Mouse (Mus musculus): ENCODE measurements around the gene Yrdc. TPM values are rescaled to one million over a fixed set of nuclear protein-coding genes. Genes with fewer than 3 reads are reported as not detected.
A peak's percentile ranks its signal among the peaks of the same experiment; 100 is the strongest.

Yrdc gene
- polyA plus RNA-seq, 1 experiment from 2014 or later, result 49.2 TPM

DNA sequence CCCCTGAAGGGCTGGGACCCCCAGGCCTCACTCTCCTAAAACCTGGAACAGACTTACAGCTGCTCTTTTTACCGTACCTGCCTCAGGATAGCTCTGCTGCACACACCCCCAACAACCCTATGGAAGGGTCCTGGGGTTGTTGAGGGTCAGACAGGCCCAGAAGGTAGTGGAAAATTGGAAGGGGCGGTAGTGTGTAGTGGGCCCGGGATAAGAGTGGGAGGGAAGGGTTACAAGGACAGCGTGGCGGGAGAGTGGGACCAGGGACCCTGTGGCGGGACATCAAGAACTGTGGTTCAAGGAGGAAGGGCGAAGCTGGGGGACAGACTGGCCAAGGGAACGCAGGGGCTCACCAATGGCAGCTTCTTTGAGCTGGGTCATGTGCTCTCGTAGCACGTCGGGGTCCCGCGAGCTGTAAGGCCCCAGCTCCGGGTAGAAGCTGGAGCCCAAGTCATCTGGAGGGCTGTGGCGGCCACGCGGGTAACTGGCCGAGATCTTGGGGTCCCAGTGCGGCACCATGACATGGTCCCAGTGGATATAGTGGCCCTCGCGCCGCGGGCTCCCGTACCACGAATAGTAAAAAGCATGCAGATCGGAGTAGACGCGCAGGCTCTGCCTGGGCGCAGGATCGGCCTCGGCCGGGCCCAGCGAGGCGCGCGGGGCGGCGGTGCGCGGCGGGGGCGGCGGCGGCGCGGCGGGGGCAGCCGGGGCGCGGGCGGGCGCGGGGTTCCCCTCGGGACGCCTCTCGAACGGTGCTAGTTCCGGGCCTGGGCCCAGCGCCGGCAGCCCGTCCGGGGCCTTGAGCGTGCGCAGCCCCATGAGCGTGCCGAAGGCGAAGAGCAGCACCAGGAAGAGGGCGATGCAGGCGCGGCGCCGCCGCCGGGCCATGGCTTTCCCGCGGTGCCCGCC lies 11.1 kb downstream of the Yrdc start, which contains the start of gene Maneal:
Gene Maneal (minus strand): TSS at position 889 of the 906 bp plus-strand sequence.
- no peak for ATAC-seq (replicated peaks; ENCODE audit: low FRiP score)
- no peak within 1 kb of the TSS for H3K9ac ChIP-seq (ENCODE audit: low read depth, low read length)
- H3K27ac ChIP-seq (ENCODE audit: low read depth, low read length), result no peak within 1 kb of the TSS
- peaks cover 2% of the 10 kb centered on the region; the same call in 1 of the 2 replicates for H3K4me1 ChIP-seq (replicated peaks; ENCODE audit: control insufficient read depth, insufficient read depth, low read length)
- no peak for DNase-seq (ENCODE audit: low spot score)
- H3K27me3 ChIP-seq (replicated peaks; ENCODE audit: control insufficient read depth, insufficient read depth, low read length), result peaks cover 39% of the 10 kb centered on the region
- H3K4me2 ChIP-seq, result peak within 1 kb of the TSS; percentile 62
- 5% methylated on average over 58 of the region's 77 CpGs for WGBS
- peak within 1 kb of the TSS; percentile 46 for H3K4me3 ChIP-seq (ENCODE audit: low read depth, low read length)
- H3K9me3 ChIP-seq (ENCODE audit: control insufficient read depth, low read length), result no peaks in the 10 kb centered on the region
- no peaks in the 10 kb centered on the region for H3K36me3 ChIP-seq (ENCODE audit: control insufficient read depth, insufficient read depth, low read length)

DNA sequence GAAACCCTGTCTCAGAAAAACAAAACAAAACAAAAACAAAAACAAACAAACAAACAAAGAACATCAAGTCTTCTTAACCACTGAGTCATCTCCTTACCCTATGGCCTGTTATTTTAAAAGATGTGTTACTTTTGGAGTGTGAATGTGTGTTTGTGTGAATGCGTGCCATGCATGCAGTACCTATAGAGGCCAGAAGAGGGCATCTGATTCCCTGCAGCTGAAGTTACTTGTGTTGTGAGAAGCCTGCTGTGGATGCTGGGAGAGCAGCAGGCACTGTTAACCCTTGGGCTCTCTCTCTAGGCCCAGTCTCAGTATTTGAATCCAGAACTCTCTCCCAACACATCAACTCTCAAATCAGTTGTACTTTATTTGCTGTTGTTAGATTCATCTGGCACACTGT lies 22.2 kb downstream of the Yrdc start:
- Histone ChIP-seq H3K36me3 (ENCODE audit: control insufficient read depth, insufficient read depth, low read length) (no peaks in the 10 kb centered on the region), H3K9ac (ENCODE audit: low read depth, low read length) (no peak overlapping the region), H3K4me1 (replicated peaks; ENCODE audit: control insufficient read depth, insufficient read depth, low read length) (no peaks in the 10 kb centered on the region), H3K4me2 (no peak overlapping the region), H3K9me3 (ENCODE audit: control insufficient read depth, low read length) (0 out of 2 replicates have a peak, but pooled peaks cover 3% of the 10 kb centered on the region), H3K4me3 (ENCODE audit: low read depth, low read length) (no peak overlapping the region), H3K27ac (ENCODE audit: low read depth, low read length) (no peak overlapping the region), H3K27me3 (replicated peaks; ENCODE audit: control insufficient read depth, insufficient read depth, low read length) (no peaks in the 10 kb centered on the region)
- ATAC-seq (replicated peaks; ENCODE audit: low FRiP score), result no peak
- DNase-seq (ENCODE audit: low spot score), result no peak
- WGBS, result 83% methylated on average over 1 of the region's 1 CpGs

DNA sequence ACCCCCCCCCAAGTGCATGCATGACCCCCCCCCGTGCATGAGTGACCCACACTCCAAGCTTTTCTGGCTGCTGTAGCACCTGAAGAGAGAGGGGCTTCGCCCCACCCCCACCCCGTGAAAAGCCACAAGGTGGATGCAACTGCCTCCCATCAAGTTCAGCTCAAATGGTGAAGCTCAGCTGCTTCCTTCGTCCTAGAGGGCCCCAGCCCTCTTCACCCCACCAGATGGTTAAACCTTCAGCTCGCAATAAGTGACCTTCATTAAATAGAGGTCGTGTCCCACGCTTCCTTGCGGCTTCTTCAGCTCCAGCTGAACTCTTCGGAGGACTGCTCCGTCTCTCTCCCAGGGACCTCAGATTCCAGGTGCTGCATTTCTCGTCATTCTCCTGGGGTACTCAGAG lies 30.1 kb downstream of the Yrdc start, which contains the start of gene Epha10:
Gene Epha10 (plus strand): TSS at position 301 of the 400 bp plus-strand sequence.
- H3K27ac ChIP-seq (ENCODE audit: low read depth, low read length), result no peak within 1 kb of the TSS
- WGBS, result 6% methylated on average over 11 of the region's 11 CpGs
- ATAC-seq (replicated peaks; ENCODE audit: low FRiP score) (no peak), DNase-seq (ENCODE audit: low spot score) (no peak)
- H3K4me1 ChIP-seq (replicated peaks; ENCODE audit: control insufficient read depth, insufficient read depth, low read length), result no peaks in the 10 kb centered on the region
- H3K4me3 ChIP-seq (ENCODE audit: low read depth, low read length), result peak within 1 kb of the TSS; percentile 39
- no peak within 1 kb of the TSS for H3K9ac ChIP-seq (ENCODE audit: low read depth, low read length)
- H3K9me3 ChIP-seq (ENCODE audit: control insufficient read depth, low read length), result 0 out of 2 replicates have a peak, but pooled peaks cover 4% of the 10 kb centered on the region
- H3K36me3 ChIP-seq (ENCODE audit: control insufficient read depth, insufficient read depth, low read length), result no peaks in the 10 kb centered on the region
- H3K4me2 ChIP-seq, result peak within 1 kb of the TSS; percentile 58
- peaks cover 62% of the 10 kb centered on the region for H3K27me3 ChIP-seq (replicated peaks; ENCODE audit: control insufficient read depth, insufficient read depth, low read length)

DNA sequence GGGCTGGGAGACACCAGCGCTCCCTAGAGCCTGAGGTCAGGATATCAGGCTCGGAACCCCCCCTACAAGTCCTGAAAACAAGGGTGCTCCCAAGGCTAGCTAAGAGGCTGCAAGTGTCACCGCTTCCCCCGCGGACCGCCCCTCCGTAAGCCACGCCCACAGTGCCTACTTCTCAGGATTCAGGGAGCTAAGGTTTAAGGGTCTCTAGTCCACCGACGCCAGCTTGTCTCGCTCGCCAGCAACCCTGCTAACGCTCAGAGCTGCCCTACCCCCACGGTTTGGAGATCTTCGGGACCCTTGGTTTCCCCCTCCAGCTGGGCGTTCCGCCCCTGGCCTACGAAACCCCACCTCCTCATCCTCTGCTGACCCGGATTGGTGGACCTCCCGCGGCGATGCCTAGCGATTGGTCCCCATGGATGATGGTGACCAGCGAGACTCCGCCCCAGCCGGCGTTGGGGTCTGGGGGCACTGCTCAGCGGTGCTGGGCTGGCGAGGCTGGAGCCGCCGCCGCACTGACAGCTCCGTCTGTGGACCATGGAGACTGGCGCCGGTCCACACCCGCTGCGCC lies 30.9 kb downstream of the Yrdc start:
- Histone ChIP-seq H3K4me3 (ENCODE audit: low read depth, low read length) (peak overlapping the region; percentile 39), H3K4me1 (replicated peaks; ENCODE audit: control insufficient read depth, insufficient read depth, low read length) (no peaks in the 10 kb centered on the region), H3K27ac (ENCODE audit: low read depth, low read length) (no peak overlapping the region), H3K9ac (ENCODE audit: low read depth, low read length) (no peak overlapping the region), H3K36me3 (ENCODE audit: control insufficient read depth, insufficient read depth, low read length) (no peaks in the 10 kb centered on the region), H3K4me2 (peak overlapping the region; percentile 58), H3K27me3 (replicated peaks; ENCODE audit: control insufficient read depth, insufficient read depth, low read length) (peaks cover 70% of the 10 kb centered on the region), H3K9me3 (ENCODE audit: control insufficient read depth, low read length) (0 out of 2 replicates have a peak, but pooled peaks cover 4% of the 10 kb centered on the region)
- under 1% methylated on average over 37 of the region's 37 CpGs for WGBS
- ATAC-seq (replicated peaks; ENCODE audit: low FRiP score), result peak; percentile 26; the same call in 1 of the 2 replicates
- DNase-seq (ENCODE audit: low spot score), result no peak

DNA sequence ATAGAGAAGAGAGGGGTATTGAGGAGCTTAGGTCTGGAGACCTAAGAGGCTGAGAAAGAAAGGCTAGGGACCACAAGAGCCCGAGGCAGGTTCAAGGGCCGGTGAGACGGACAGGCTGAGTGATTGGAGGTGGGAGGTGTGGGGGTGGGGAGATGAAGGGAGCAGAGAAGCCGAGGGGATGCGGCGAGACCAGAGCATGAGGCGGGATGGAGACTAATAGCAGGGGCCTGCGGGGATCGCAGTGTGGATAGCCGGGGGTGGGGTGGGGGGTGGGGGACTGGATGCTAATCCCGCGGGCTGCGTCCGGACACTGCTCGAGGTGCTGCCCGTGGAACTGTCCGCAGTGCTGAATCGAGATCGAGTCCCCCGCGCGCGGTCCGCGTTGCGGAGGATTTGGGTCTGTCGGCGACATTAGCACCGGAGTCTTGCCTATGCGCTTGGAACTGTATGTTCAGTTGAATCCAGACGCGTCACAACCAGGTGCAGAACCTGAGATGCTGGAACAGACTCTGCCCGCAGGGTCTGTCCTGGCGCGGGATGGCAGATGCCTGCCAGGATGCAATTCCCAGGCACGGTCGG lies 31.8 kb downstream of the Yrdc start:
- no peak for ATAC-seq (replicated peaks; ENCODE audit: low FRiP score)
- H3K9me3 ChIP-seq (ENCODE audit: control insufficient read depth, low read length), result 0 out of 2 replicates have a peak, but pooled peaks cover 4% of the 10 kb centered on the region
- DNase-seq (ENCODE audit: low spot score), result no peak
- 2% methylated on average over 37 of the region's 37 CpGs for WGBS
- no peak overlapping the region for H3K9ac ChIP-seq (ENCODE audit: low read depth, low read length)
- no peaks in the 10 kb centered on the region for H3K4me1 ChIP-seq (replicated peaks; ENCODE audit: control insufficient read depth, insufficient read depth, low read length)
- H3K27me3 ChIP-seq (replicated peaks; ENCODE audit: control insufficient read depth, insufficient read depth, low read length), result peaks cover 72% of the 10 kb centered on the region
- peak overlapping the region; percentile 58 for H3K4me2 ChIP-seq
- H3K36me3 ChIP-seq (ENCODE audit: control insufficient read depth, insufficient read depth, low read length), result no peaks in the 10 kb centered on the region
- H3K27ac ChIP-seq (ENCODE audit: low read depth, low read length), result no peak overlapping the region
- H3K4me3 ChIP-seq (ENCODE audit: low read depth, low read length), result peak overlapping the region; percentile 39; the same call in 1 of the 2 replicates

DNA sequence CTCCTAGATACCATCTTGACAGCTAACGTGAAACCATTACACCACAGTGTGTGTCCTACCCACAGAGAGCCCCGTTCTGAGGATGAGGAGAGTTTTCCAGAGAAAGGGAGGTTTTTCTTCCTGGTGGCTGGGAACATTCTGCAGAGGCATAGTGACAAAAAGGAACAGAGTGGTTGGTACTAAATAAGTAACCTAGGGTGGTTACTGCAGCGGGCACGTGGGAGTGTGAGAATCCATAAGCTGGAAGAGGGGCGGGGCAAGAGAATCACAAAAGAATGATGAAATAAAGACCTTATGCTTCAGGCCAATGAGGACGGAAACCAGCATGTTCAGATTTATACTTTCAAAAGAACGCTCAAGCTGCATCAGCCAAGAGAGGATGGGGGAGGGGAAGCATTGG lies 38.2 kb downstream of the Yrdc start:
- H3K9me3 ChIP-seq (ENCODE audit: control insufficient read depth, low read length), result no peaks in the 10 kb centered on the region
- ATAC-seq (replicated peaks; ENCODE audit: low FRiP score), result no peak
- no peak overlapping the region for H3K9ac ChIP-seq (ENCODE audit: low read depth, low read length)
- H3K27ac ChIP-seq (ENCODE audit: low read depth, low read length), result no peak overlapping the region
- H3K36me3 ChIP-seq (ENCODE audit: control insufficient read depth, insufficient read depth, low read length), result no peaks in the 10 kb centered on the region
- peaks cover 68% of the 10 kb centered on the region for H3K27me3 ChIP-seq (replicated peaks; ENCODE audit: control insufficient read depth, insufficient read depth, low read length)
- H3K4me1 ChIP-seq (replicated peaks; ENCODE audit: control insufficient read depth, insufficient read depth, low read length), result no peaks in the 10 kb centered on the region
- no peak overlapping the region for H3K4me2 ChIP-seq
- no peak for DNase-seq (ENCODE audit: low spot score)
- WGBS, result 65% methylated on average over 7 of the region's 7 CpGs
- H3K4me3 ChIP-seq (ENCODE audit: low read depth, low read length), result no peak overlapping the region

DNA sequence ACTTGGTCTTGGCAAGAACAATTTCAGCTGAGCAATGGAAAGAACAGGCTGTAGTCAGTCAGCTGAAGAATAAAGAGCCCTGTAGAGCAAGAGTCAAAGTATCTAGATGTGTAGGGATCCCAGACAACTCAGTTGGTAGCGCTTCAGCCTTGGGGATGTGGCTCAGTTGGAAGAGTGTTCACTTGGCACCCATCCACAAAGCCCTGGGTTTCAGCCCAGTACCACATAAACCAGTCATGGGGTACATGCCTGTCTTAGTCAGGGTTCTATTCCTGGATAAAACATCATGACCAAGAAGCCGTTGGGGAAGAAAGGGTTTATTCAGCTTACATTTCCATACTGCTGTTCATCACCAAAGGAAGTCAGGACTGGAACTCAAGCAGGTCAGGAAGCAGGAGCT lies 39.5 kb downstream of the Yrdc start:
- Histone ChIP-seq H3K9me3 (ENCODE audit: control insufficient read depth, low read length) (no peaks in the 10 kb centered on the region), H3K27me3 (replicated peaks; ENCODE audit: control insufficient read depth, insufficient read depth, low read length) (peaks cover 69% of the 10 kb centered on the region)
- 82% methylated on average over 2 of the region's 2 CpGs for WGBS

DNA sequence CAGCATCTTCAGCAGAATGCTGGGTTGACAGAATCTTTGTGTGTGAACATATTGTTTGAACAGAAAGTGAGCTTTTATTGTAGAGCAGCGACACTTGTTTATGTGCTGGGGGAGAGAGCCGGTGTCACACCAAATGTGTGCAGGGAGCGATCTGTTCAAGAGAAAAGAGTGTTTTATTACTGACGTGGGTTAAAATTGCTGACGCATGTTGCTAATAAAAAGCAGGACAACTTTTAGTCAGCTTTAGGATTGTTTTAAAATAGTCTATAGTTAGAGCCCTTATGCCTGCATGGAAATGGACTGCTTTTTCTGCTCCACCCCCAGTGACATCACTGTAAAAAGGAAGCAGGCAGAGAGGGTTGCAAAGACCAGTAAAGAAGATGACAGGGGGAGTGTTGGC lies 40.4 kb downstream of the Yrdc start:
- H3K36me3 ChIP-seq (ENCODE audit: control insufficient read depth, insufficient read depth, low read length), result no peaks in the 10 kb centered on the region
- DNase-seq (ENCODE audit: low spot score) (no peak), ATAC-seq (replicated peaks; ENCODE audit: low FRiP score) (no peak)
- no peak overlapping the region for H3K4me2 ChIP-seq
- no peak overlapping the region for H3K27ac ChIP-seq (ENCODE audit: low read depth, low read length)
- H3K4me3 ChIP-seq (ENCODE audit: low read depth, low read length), result no peak overlapping the region
- no peak overlapping the region for H3K9ac ChIP-seq (ENCODE audit: low read depth, low read length)
- WGBS, result 75% methylated on average over 5 of the region's 5 CpGs
- no peaks in the 10 kb centered on the region for H3K9me3 ChIP-seq (ENCODE audit: control insufficient read depth, low read length)
- peaks cover 4% of the 10 kb centered on the region for H3K4me1 ChIP-seq (replicated peaks; ENCODE audit: control insufficient read depth, insufficient read depth, low read length)
- H3K27me3 ChIP-seq (replicated peaks; ENCODE audit: control insufficient read depth, insufficient read depth, low read length), result peaks cover 70% of the 10 kb centered on the region

More for the DNA sequence above, 39.5 kb downstream of the Yrdc start:
- DNase-seq (ENCODE audit: low spot score) (no peak), ATAC-seq (replicated peaks; ENCODE audit: low FRiP score) (no peak)
- no peaks in the 10 kb centered on the region for H3K36me3 ChIP-seq (ENCODE audit: control insufficient read depth, insufficient read depth, low read length)
- no peak overlapping the region for H3K4me2 ChIP-seq
- no peak overlapping the region for H3K9ac ChIP-seq (ENCODE audit: low read depth, low read length)
- H3K4me1 ChIP-seq (replicated peaks; ENCODE audit: control insufficient read depth, insufficient read depth, low read length), result peaks cover 3% of the 10 kb centered on the region
- no peak overlapping the region for H3K4me3 ChIP-seq (ENCODE audit: low read depth, low read length)
- no peak overlapping the region for H3K27ac ChIP-seq (ENCODE audit: low read depth, low read length)
